Mouse (Mus musculus) 416B (cell line): ENCODE results near the gene Toporsl.

ENCODE experiments used
- DNase-seq: peaks from one replicate; pipeline ENCODE4 v3.0.0; 2011; ENCODE audit warnings: low read depth

Toporsl gene

GRCm38 (mm10) chr4:52595927-52596326 lies at the start of gene Toporsl:
Gene Toporsl (plus strand): TSS chr4:52596274.
- no peak for DNase-seq

GRCm38 (mm10) chr4:52557672-52558071 lies 38.4 kb upstream of the Toporsl start:
- no peak for DNase-seq

- DNase-seq, result no peak
These were observed 38.0 kb upstream of the Toporsl start for GRCm38 (mm10) chr4:52558080-52558479.

- DNase-seq, result no peak
These were observed 32.2 kb upstream of the Toporsl start for GRCm38 (mm10) chr4:52563859-52564258.

GRCm38 (mm10) chr4:52586194-52586734 lies 9.8 kb upstream of the Toporsl start:
- no peak for DNase-seq

- DNase-seq, result no peak
These were observed 2.2 kb upstream of the Toporsl start for GRCm38 (mm10) chr4:52593821-52594356.

GRCm38 (mm10) chr4:52594632-52595031 lies 1.4 kb upstream of the Toporsl start:
- DNase-seq, result no peak

GRCm38 (mm10) chr4:52598180-52598881 lies 2.3 kb downstream of the Toporsl start:
- no peak for DNase-seq

GRCm38 (mm10) chr4:52606923-52607322 lies 10.8 kb downstream of the Toporsl start:
- DNase-seq, result no peak

- DNase-seq, result no peak
These were observed 38.9 kb downstream of the Toporsl start for GRCm38 (mm10) chr4:52634986-52635385.

GRCm38 (mm10) chr4:52647791-52648190 lies 51.7 kb downstream of the Toporsl start:
- DNase-seq, result no peak

GRCm38 (mm10) chr4:52659701-52660100 lies 63.6 kb downstream of the Toporsl start:
- DNase-seq, result peak; percentile 28

- peak; percentile 97 for DNase-seq
These were observed 64.6 kb downstream of the Toporsl start for GRCm38 (mm10) chr4:52660701-52661117.

GRCm38 (mm10) chr4:52661311-52661710 lies 65.2 kb downstream of the Toporsl start:
- no peak for DNase-seq
